Comparison of ENCODE assay signal across 19 mouse cellular contexts in genomic region chr2:120062248-120062647, GRCm38 (mm10).
"Had no signal": no experiment of that assay in that cellular context is flagged by ENCODE, and none has a peak within 500 bp of the region (broad histone marks: within the 10 kb centered on the region; RNA-seq: fewer than 3 reads in every experiment).

No protein-coding gene starts in this region.

- H3K36me3 ChIP-seq: midbrain, embryonic 10.5 days; midbrain, embryonic 12.5 days; neural tube, embryonic 13.5 days; neural tube, embryonic 15.5 days had no signal

- H3K9ac ChIP-seq: lung, embryonic 14.5 days; midbrain, embryonic 12.5 days; neural tube, embryonic 13.5 days; neural tube, embryonic 15.5 days had no signal

- H3K4me3 ChIP-seq: midbrain, embryonic 10.5 days; midbrain, embryonic 12.5 days; myocyte; neural tube, embryonic 13.5 days; neural tube, embryonic 15.5 days had no signal

- H3K4me1 ChIP-seq: midbrain, embryonic 12.5 days; neural tube, embryonic 13.5 days; neural tube, embryonic 15.5 days had no signal

- ATAC-seq: midbrain, embryonic 16.5 days had no signal

- H3K9me3 ChIP-seq: midbrain, embryonic 10.5 days; midbrain, embryonic 12.5 days; neural tube, embryonic 13.5 days; neural tube, embryonic 15.5 days had no signal

- DNase-seq: lung, adult 18-20 months; lung, embryonic 14.5 days; lung, postnatal 10 days; lung, postnatal 4 days; midbrain, embryonic 14.5 days; retina, postnatal 1 day; right cerebral cortex, adult 18-20 months; right cerebral cortex, postnatal 25 days; right cerebral cortex, postnatal 4 days; spleen, adult 18-20 months; thymus, adult 18-20 months; thymus, postnatal 14 days; thymus, postnatal 36 days had no signal

- H3K27ac ChIP-seq: midbrain, embryonic 10.5 days; midbrain, embryonic 12.5 days; neural tube, embryonic 13.5 days; neural tube, embryonic 15.5 days had no signal

- H3K4me2 ChIP-seq: lung, embryonic 14.5 days; midbrain, embryonic 12.5 days; neural tube, embryonic 13.5 days; neural tube, embryonic 15.5 days had no signal

- H3K27me3 ChIP-seq: midbrain, embryonic 12.5 days; neural tube, embryonic 13.5 days; neural tube, embryonic 15.5 days had no signal
